In the genomic region with DNA sequence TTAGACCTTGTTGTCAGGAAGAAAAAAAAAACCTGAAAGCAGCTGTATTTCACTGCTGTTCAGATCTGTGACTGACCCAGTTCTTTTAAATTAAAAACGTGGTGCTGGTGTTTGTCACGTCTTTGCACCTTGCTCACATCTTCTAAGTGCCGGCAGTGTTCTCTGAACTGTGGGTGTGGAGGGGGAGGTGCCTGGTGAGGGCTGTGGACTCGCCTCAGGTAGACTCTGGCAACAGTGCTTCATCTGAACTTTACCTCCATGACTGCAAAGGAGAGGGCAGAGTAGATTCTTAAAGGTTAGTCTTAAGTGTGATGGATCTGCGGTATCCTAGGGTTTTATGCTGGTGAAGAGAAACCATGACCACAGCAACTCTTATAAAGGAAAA, we compare ENCODE assay signal across 25 mouse cellular contexts. TPM values are rescaled to one million over a fixed set of nuclear protein-coding genes. Genes with fewer than 3 reads are reported as not detected.
DNase-seq lines count a peak whose midpoint lies in the region; ATAC-seq and TF ChIP-seq lines count a peak whose summit lies in the region.
"Had no signal": no experiment of that assay in that cellular context is flagged by ENCODE, and none has a peak within 500 bp of the region (broad histone marks: within the 10 kb centered on the region; RNA-seq: fewer than 3 reads in every experiment).

No protein-coding gene starts in this region.

- H3K4me2 ChIP-seq in kidney, embryonic 16.5 days (replicated peaks; ENCODE audit: low read depth, low read length) = no peak overlapping the region
- H3K4me2 ChIP-seq in myocyte (ENCODE audit: low read depth) = peak overlapping the region; percentile 66
- H3K4me2 ChIP-seq in forebrain, embryonic 13.5 days = no peak overlapping the region
- H3K4me2 ChIP-seq: forebrain, embryonic 15.5 days; heart, embryonic 13.5 days; hindbrain, embryonic 14.5 days; limb, embryonic 13.5 days; midbrain, embryonic 13.5 days; stomach, embryonic 15.5 days had no signal

- no peak overlapping the region for H3K27ac ChIP-seq in kidney, embryonic 16.5 days (ENCODE audit: low read length)
- H3K27ac ChIP-seq in embryonic fibroblast, embryonic 13.5 days (ENCODE audit: insufficient read depth, low read length) = peak overlapping the region; percentile 37; the same call in 1 of the 2 replicates
- no peak overlapping the region for H3K27ac ChIP-seq in forebrain, embryonic 13.5 days
- H3K27ac ChIP-seq: forebrain, embryonic 15.5 days; heart, embryonic 13.5 days; hindbrain, embryonic 14.5 days; limb, embryonic 13.5 days; liver, embryonic 12.5 days; midbrain, embryonic 13.5 days; stomach, embryonic 15.5 days had no signal

- no peak overlapping the region for H3K9ac ChIP-seq in kidney, embryonic 16.5 days (replicated peaks; ENCODE audit: low read length)
- no peak overlapping the region for H3K9ac ChIP-seq in forebrain, embryonic 13.5 days
- H3K9ac ChIP-seq: forebrain, embryonic 15.5 days; heart, embryonic 13.5 days; hindbrain, embryonic 14.5 days; limb, embryonic 13.5 days; liver, embryonic 12.5 days; midbrain, embryonic 13.5 days; stomach, embryonic 15.5 days had no signal

- no peaks in the 10 kb centered on the region for H3K79me2 ChIP-seq in myocyte (ENCODE audit: control insufficient read depth, insufficient read depth)

- 80% methylated on average over 5 of the region's 5 CpGs for WGBS in kidney, embryonic 16.5 days
- WGBS in forebrain, embryonic 13.5 days = 89% methylated on average over 5 of the region's 5 CpGs

- no peak overlapping the region for H3K4me3 ChIP-seq in kidney, embryonic 16.5 days (ENCODE audit: low read length)
- H3K4me3 ChIP-seq in embryonic fibroblast, embryonic 13.5 days (ENCODE audit: insufficient read depth, low read length) = no peak overlapping the region
- no peak overlapping the region for H3K4me3 ChIP-seq in myocyte
- no peak overlapping the region for H3K4me3 ChIP-seq in forebrain, embryonic 13.5 days
- H3K4me3 ChIP-seq: forebrain, embryonic 15.5 days; heart, embryonic 13.5 days; limb, embryonic 13.5 days; liver, embryonic 12.5 days; midbrain, embryonic 13.5 days; stomach, embryonic 15.5 days had no signal

- H3K36me3 ChIP-seq in kidney, embryonic 16.5 days (ENCODE audit: insufficient read depth, low read length) = no peaks in the 10 kb centered on the region
- H3K36me3 ChIP-seq in myocyte (ENCODE audit: control insufficient read depth, insufficient read depth) = no peaks in the 10 kb centered on the region
- H3K36me3 ChIP-seq in forebrain, embryonic 13.5 days (ENCODE audit: poor library complexity, severe bottlenecking) = no peaks in the 10 kb centered on the region
- H3K36me3 ChIP-seq: forebrain, embryonic 15.5 days; G1E; heart, embryonic 13.5 days; limb, embryonic 13.5 days; liver, embryonic 12.5 days; midbrain, embryonic 13.5 days; stomach, embryonic 15.5 days had no signal

- no peak for TF ChIP-seq POLR2A in embryonic fibroblast, embryonic 13.5 days (IDR thresholded peaks at IDR 0.05; ENCODE audit: low read depth, low read length)
- TF ChIP-seq POLR2A in myocyte (IDR thresholded peaks at IDR 0.05; ENCODE audit: insufficient read length, low read depth) = no peak

- H3ac ChIP-seq in myocyte (ENCODE audit: control insufficient read depth, insufficient read length) = no peak overlapping the region

- H3K9me3 ChIP-seq in kidney, embryonic 16.5 days (ENCODE audit: low read length) = no peaks in the 10 kb centered on the region
- H3K9me3 ChIP-seq in forebrain, embryonic 13.5 days (replicated peaks) = no peaks in the 10 kb centered on the region
- H3K9me3 ChIP-seq: forebrain, embryonic 15.5 days; G1E; heart, embryonic 13.5 days; limb, embryonic 13.5 days; liver, embryonic 12.5 days; midbrain, embryonic 13.5 days; stomach, embryonic 15.5 days had no signal

- no peaks in the 10 kb centered on the region for H3K4me1 ChIP-seq in kidney, embryonic 16.5 days (ENCODE audit: insufficient read depth, low read length)
- peaks cover 10% of the 10 kb centered on the region; the same call in 1 of the 2 replicates for H3K4me1 ChIP-seq in embryonic fibroblast, embryonic 13.5 days (ENCODE audit: control insufficient read depth, insufficient read depth, low read length)
- no peaks in the 10 kb centered on the region for H3K4me1 ChIP-seq in forebrain, embryonic 13.5 days
- H3K4me1 ChIP-seq: forebrain, embryonic 15.5 days; heart, embryonic 13.5 days; midbrain, embryonic 13.5 days; stomach, embryonic 15.5 days had no signal

- ATAC-seq in kidney, embryonic 16.5 days (ENCODE audit: low FRiP score, low TSS enrichment) = no peak
- ATAC-seq in forebrain, embryonic 13.5 days = no peak
- ATAC-seq: forebrain, embryonic 15.5 days; liver, embryonic 12.5 days; lung, postnatal 0 days; midbrain, embryonic 13.5 days; Patski had no signal

- H3K27me3 ChIP-seq in kidney, embryonic 16.5 days (ENCODE audit: insufficient read depth, low read length) = no peaks in the 10 kb centered on the region
- no peaks in the 10 kb centered on the region for H3K27me3 ChIP-seq in myocyte (ENCODE audit: control insufficient read depth, insufficient read depth, insufficient read length)
- no peaks in the 10 kb centered on the region for H3K27me3 ChIP-seq in forebrain, embryonic 13.5 days
- H3K27me3 ChIP-seq: forebrain, embryonic 15.5 days; heart, embryonic 13.5 days; limb, embryonic 13.5 days; liver, embryonic 12.5 days; midbrain, embryonic 13.5 days; Patski; stomach, embryonic 15.5 days had no signal

- no peak for TF ChIP-seq CTCF in embryonic fibroblast, embryonic 13.5 days (IDR thresholded peaks at IDR 0.05; ENCODE audit: borderline replicate concordance, insufficient read depth, low read length)

- peak; percentile 61 for DNase-seq in kidney, adult 11 months
- DNase-seq in kidney, postnatal 36 days = peak; percentile 65 to 74
- DNase-seq in kidney, postnatal 4 days = no peak
- no peak for DNase-seq in gastrocnemius, postnatal 4 days (ENCODE audit: low spot score in 2 of 2)
- DNase-seq: adrenal gland, postnatal 14 days; cerebellum, adult 11-12 months; cerebellum, postnatal 10 days; heart, postnatal 10 days; retina, postnatal 1 day; right cerebral cortex, postnatal 14 days; thymus, postnatal 14 days had no signal

TF ChIP-seq in myocyte, 11 proteins besides CTCF, POLR2A, EP300 and RAD21:
- no peak for TF ChIP-seq MAX (IDR thresholded peaks at IDR 0.05; ENCODE audit: low read depth)
- no peak for TF ChIP-seq POLR2AphosphoS2 (IDR thresholded peaks at IDR 0.05; ENCODE audit: insufficient read length, low read depth)
- no peak for TF ChIP-seq SRF (IDR thresholded peaks at IDR 0.05; ENCODE audit: control insufficient read depth, insufficient read length, low read depth)
- no peak for TF ChIP-seq CEBPB (IDR thresholded peaks at IDR 0.05; ENCODE audit: insufficient read depth, poor library complexity, severe bottlenecking)
- TF ChIP-seq TCF12 (IDR thresholded peaks at IDR 0.05; ENCODE audit: insufficient read depth, poor library complexity, severe bottlenecking) = no peak
- TF ChIP-seq REST (IDR thresholded peaks at IDR 0.05; ENCODE audit: insufficient read depth, insufficient read length) = no peak
- TF ChIP-seq E2F4 (IDR thresholded peaks at IDR 0.05; ENCODE audit: insufficient read depth) = no peak
- no peak for TF ChIP-seq MYOG (IDR thresholded peaks at IDR 0.05; ENCODE audit: control insufficient read depth in 1 of 3, insufficient read depth in 1 of 3, insufficient read length in 2 of 3, low read depth in 2 of 3)
- no peak for TF ChIP-seq MYOD1 (IDR thresholded peaks at IDR 0.05; ENCODE audit: control insufficient read depth in 1 of 3, insufficient read length in 2 of 3, low read depth in 2 of 3)
- TF ChIP-seq USF1 (IDR thresholded peaks at IDR 0.05; ENCODE audit: low read depth) = no peak
- TF ChIP-seq TCF3 (IDR thresholded peaks at IDR 0.05; ENCODE audit: insufficient read length, low read depth) = no peak

RNA-seq across cellular contexts. Expression of a gene that starts 22.4 kb away (rescaled TPM):
- 17.9 and 18.1 TPM in 2 replicates for polyA plus RNA-seq in kidney, embryonic 16.5 days (2015; fragmentation: Nextera tagmentation; extraction: Ambion mirVana)
- polyA plus RNA-seq in embryonic fibroblast, embryonic 13.5 days (2011; ENCODE audit: insufficient read length, low read depth, missing spikeins) = 30.0 and 33.7 TPM in 2 replicates
- 33.2 TPM for polyA plus RNA-seq in myocyte (2012; fragmentation: generic; extraction: Trizol)
- 100 to 1,000 TPM; 123 to 124 TPM for total RNA-seq in gastrocnemius, postnatal 4 days (2021)
- polyA plus RNA-seq in forebrain, embryonic 13.5 days (2015; fragmentation: Nextera tagmentation; extraction: Ambion mirVana) = 102 and 104 TPM in 2 replicates

RNA-seq across cellular contexts. Expression of a gene that starts 27.9 kb away (rescaled TPM):
- polyA plus RNA-seq in kidney, embryonic 16.5 days (2015; fragmentation: Nextera tagmentation; extraction: Ambion mirVana) = 25.6 and 29.4 TPM in 2 replicates
- 0.95 and 2.1 TPM in 2 replicates for polyA plus RNA-seq in embryonic fibroblast, embryonic 13.5 days (2011; ENCODE audit: insufficient read length, low read depth, missing spikeins)
- 0.56 TPM for polyA plus RNA-seq in myocyte (2012; fragmentation: generic; extraction: Trizol)
- 1 to 10 TPM; 2.6 to 3.1 TPM for total RNA-seq in gastrocnemius, postnatal 4 days (2021)
- 5.9 and 6.8 TPM in 2 replicates for polyA plus RNA-seq in forebrain, embryonic 13.5 days (2015; fragmentation: Nextera tagmentation; extraction: Ambion mirVana)

Comparison
In these comparisons a context has a peak if more than half of its experiments do, and no peak if none do; other contexts are left out.
1. DNase-seq: peak in kidney, adult 11 months (single experiment) and kidney, postnatal 36 days (2 of 2); none in kidney, postnatal 4 days (0 of 2) and gastrocnemius, postnatal 4 days (0 of 2).